Mouse (Mus musculus): Measurements from ENCODE around the gene Abcd3. TPM values are rescaled to one million over a fixed set of nuclear protein-coding genes. Genes with fewer than 3 reads are reported as not detected.

The Abcd3 gene
- polyA plus RNA-seq, 1 experiment from 2014 or later: 65.4 TPM

DNA sequence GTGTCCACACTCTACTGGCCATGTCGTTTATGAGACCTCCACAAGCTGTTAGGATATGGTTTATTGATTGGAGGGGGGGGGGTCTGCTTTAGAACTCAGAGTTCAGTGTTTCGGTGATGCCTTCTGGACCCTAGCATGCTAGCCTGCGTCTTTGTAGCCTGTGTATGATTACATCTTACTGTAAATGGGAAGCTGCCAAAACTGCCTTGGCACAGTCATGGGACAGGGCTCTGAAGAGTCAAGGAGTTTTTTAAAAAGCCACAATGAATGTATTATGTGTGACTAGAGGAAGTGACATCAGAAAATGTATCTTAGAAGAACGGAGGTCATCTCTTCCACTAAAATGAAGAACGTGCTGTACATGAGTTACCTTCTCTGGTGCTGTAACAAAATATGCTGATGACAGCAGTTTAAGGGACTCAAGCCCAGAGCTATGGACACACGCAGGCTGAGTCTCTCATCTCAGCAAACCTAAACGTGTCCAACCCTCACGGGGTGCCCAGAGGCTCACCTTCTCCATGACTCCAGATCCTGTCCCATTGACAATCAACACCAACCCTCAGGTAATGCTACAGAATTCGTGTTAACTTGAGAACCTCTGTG lies 26.4 kb upstream of the Abcd3 start:
- Histone ChIP-seq H3K9ac (no peak overlapping the region), H3K27me3 (no peaks in the 10 kb centered on the region), H3K9me3 (no peaks in the 10 kb centered on the region), H3K4me1 (no peaks in the 10 kb centered on the region), H3K4me2 (no peak overlapping the region), H3K27ac (no peak overlapping the region), H3K4me3 (replicated peaks) (no peak overlapping the region), H3K36me3 (replicated peaks) (no peaks in the 10 kb centered on the region)
- 82% methylated on average over 9 of the region's 9 CpGs for WGBS
- no peak for ATAC-seq (ENCODE audit: low FRiP score)

DNA sequence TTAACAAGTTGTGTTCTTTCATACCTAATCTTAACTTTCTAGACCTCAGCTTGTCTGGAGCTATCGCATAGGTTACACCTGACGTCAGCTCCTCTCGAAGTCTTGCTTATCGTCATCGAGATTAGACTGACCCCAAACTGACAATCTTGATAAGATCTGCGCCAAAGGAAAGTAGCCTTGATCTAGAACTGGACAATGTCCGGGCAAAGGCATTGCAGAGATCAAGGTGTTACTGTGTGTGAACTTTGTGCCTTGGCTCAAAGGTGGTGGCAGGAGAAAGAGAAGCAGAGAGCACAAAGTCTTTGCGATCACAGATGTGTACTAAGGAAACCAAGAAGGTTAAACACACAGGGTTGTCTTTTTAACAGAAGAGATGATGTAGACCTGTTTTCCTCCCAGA lies 25.2 kb upstream of the Abcd3 start:
- no peak for ATAC-seq (ENCODE audit: low FRiP score)
- Histone ChIP-seq H3K4me2 (no peak overlapping the region), H3K4me1 (no peaks in the 10 kb centered on the region), H3K36me3 (replicated peaks) (no peaks in the 10 kb centered on the region), H3K4me3 (replicated peaks) (no peak overlapping the region), H3K27ac (no peak overlapping the region), H3K27me3 (no peaks in the 10 kb centered on the region), H3K9ac (no peak overlapping the region), H3K9me3 (no peaks in the 10 kb centered on the region)
- WGBS: 93% methylated on average over 8 of the region's 8 CpGs

DNA sequence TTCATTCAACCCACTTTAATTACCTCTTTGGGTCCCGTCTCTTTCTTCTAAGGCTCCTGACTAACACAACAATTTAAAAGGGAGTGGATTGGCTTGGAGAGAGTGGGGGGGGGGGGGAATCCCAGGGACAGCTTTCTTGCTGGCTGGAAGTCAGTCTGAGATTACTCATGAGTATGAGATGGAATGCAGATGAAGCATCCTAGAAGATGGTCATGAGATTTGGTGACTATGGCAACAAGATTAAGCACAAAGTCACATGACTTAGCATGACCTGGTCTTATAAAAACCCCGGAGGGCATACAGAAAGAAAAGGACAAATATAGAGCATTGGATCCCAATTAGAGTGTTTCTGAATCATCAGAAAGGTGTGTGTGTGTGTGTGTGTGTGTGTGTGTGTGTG lies 19.6 kb upstream of the Abcd3 start:
- ATAC-seq (ENCODE audit: low FRiP score): no peak
- Histone ChIP-seq H3K9ac (no peak overlapping the region), H3K27ac (no peak overlapping the region), H3K36me3 (replicated peaks) (no peaks in the 10 kb centered on the region), H3K27me3 (no peaks in the 10 kb centered on the region), H3K4me1 (no peaks in the 10 kb centered on the region), H3K4me3 (replicated peaks) (no peak overlapping the region), H3K9me3 (no peaks in the 10 kb centered on the region), H3K4me2 (no peak overlapping the region)
- 88% methylated on average over 2 of the region's 2 CpGs for WGBS

DNA sequence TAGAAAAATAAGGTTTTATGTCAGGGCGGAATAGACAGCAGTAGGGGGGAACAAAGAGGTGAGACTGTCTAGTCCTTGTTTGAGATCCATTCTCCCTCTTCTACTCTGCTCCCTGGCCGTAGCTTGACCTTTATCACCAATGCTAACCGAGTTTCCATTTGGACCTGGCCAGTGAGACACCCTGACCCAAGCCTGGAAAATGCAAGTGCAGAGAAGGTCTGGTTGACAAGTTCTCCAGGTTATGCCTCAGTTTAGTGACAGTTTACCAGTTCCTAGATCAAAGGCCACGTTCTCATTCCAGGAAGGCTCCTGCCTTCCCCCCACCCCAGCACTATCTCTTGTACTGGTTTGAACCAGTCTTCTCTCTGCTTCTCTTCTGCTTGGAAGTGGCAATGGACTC lies 19.1 kb upstream of the Abcd3 start:
- 87% methylated on average over 4 of the region's 4 CpGs for WGBS
- Histone ChIP-seq H3K27me3 (no peaks in the 10 kb centered on the region), H3K4me3 (replicated peaks) (no peak overlapping the region)

DNA sequence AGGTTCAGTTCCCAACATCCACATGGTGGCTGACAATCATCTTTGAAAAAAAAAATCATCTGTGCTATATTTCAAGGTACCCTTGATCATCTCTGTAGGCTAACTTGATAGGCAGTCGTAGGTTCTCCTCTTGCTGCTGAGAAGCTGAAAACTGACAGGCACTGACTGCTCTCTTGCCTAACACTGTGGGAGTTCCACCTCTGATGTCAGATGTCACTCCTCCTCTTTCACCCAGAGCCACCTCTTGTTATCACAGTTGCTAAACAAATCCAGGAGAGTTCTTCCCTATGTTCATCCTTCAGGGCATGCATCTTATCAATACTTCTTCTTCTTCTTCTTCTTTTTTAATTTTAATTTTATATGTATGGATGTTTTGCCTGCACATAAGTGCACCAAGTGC lies 10.0 kb upstream of the Abcd3 start:
- Histone ChIP-seq H3K9ac (no peak overlapping the region), H3K4me1 (no peaks in the 10 kb centered on the region), H3K36me3 (replicated peaks) (no peaks in the 10 kb centered on the region), H3K27me3 (no peaks in the 10 kb centered on the region), H3K9me3 (no peaks in the 10 kb centered on the region), H3K4me2 (no peak overlapping the region), H3K27ac (no peak overlapping the region), H3K4me3 (replicated peaks) (no peak overlapping the region)
- 95% methylated on average over 1 of the region's 1 CpGs for WGBS
- no peak for ATAC-seq (ENCODE audit: low FRiP score)

More for the DNA sequence above, 19.1 kb upstream of the Abcd3 start:
- Histone ChIP-seq H3K4me2 (no peak overlapping the region), H3K4me1 (no peaks in the 10 kb centered on the region), H3K9me3 (no peaks in the 10 kb centered on the region), H3K36me3 (replicated peaks) (no peaks in the 10 kb centered on the region), H3K27ac (no peak overlapping the region), H3K9ac (no peak overlapping the region)
- ATAC-seq (ENCODE audit: low FRiP score): no peak

DNA sequence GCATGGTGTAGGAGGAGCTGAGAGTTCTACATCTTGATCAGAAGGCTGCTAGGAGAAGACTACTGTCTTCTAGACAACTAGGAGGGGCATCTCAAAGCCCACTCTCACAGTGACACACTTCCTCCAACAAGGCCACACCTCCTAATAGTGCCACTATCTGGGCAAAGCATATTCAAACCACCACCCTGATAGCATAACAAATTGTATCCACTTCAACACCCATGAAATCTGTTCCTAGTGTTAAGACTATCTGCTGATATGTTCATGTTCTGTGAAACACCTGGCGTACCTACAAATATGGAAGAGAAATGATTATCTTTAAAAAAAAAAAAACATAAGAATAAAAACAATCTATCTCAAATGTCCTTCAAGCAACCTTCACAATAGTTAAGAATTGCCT lies 9.2 kb upstream of the Abcd3 start:
- ATAC-seq (ENCODE audit: low FRiP score): no peak
- H3K9ac ChIP-seq: no peak overlapping the region
- WGBS: 94% methylated on average over 1 of the region's 1 CpGs
- H3K27me3 ChIP-seq: no peaks in the 10 kb centered on the region
- no peaks in the 10 kb centered on the region for H3K4me1 ChIP-seq
- H3K36me3 ChIP-seq (replicated peaks): no peaks in the 10 kb centered on the region
- H3K27ac ChIP-seq: no peak overlapping the region
- H3K4me3 ChIP-seq (replicated peaks): no peak overlapping the region
- H3K4me2 ChIP-seq: no peak overlapping the region
- H3K9me3 ChIP-seq: no peaks in the 10 kb centered on the region

DNA sequence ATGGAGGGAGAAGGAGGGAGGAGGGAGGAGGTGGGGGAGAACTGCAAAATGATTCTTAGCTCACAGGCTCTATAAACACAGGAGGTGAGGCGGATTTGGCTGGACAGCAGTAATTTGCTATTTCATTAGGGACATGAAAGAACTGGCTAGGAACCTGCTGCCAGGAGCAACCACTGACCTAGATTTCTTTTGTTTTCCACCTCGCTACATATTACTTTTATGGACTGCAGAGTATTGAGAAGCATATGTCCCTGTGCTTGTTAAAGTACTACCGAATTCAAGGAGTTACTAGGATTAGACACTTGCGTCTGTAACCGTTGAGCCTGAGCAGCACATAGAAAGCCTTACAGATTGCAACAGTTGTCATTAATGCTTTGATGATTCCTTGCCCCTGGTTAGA lies 7.5 kb upstream of the Abcd3 start:
- H3K4me2 ChIP-seq: no peak overlapping the region
- no peaks in the 10 kb centered on the region for H3K9me3 ChIP-seq
- no peak overlapping the region for H3K4me3 ChIP-seq (replicated peaks)
- no peaks in the 10 kb centered on the region for H3K36me3 ChIP-seq (replicated peaks)
- no peaks in the 10 kb centered on the region for H3K27me3 ChIP-seq
- H3K4me1 ChIP-seq: no peaks in the 10 kb centered on the region
- no peak overlapping the region for H3K27ac ChIP-seq
- no peak overlapping the region for H3K9ac ChIP-seq
- WGBS: 75% methylated on average over 5 of the region's 5 CpGs
- ATAC-seq (ENCODE audit: low FRiP score): no peak

DNA sequence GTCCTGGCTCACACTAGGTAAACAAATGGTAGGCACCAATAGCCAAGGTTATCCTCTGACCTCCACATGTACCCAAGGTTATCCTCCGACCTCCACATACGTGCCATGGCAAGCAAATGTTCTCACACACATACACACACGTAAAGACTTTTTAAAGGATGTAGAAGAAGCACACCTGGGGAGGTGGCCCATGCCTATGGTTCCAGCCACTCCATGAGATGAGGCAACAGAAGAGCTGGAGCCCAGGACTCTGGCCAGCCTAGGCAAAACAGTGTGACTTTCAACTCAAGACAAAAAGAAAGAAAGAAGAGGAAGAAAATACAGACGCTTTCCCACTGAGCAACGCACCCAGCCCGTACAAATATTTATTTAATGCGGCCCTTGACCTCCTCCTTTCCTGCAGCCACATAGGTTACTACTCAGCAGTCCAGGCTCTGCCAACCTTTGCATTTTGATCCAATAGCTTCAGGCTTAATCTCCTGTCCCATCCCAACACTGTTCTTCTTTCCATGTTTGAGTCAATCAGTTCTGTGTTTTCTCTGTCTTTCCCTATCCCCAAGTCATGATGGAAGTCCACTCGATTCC lies 6.5 kb upstream of the Abcd3 start:
- no peak overlapping the region for H3K4me3 ChIP-seq (replicated peaks)
- no peak overlapping the region for H3K9ac ChIP-seq
- no peaks in the 10 kb centered on the region for H3K9me3 ChIP-seq
- H3K27ac ChIP-seq: no peak overlapping the region
- no peaks in the 10 kb centered on the region for H3K27me3 ChIP-seq
- ATAC-seq (ENCODE audit: low FRiP score): no peak
- 92% methylated on average over 8 of the region's 8 CpGs for WGBS
- H3K36me3 ChIP-seq (replicated peaks): no peaks in the 10 kb centered on the region
- H3K4me2 ChIP-seq: no peak overlapping the region
- H3K4me1 ChIP-seq: no peaks in the 10 kb centered on the region

DNA sequence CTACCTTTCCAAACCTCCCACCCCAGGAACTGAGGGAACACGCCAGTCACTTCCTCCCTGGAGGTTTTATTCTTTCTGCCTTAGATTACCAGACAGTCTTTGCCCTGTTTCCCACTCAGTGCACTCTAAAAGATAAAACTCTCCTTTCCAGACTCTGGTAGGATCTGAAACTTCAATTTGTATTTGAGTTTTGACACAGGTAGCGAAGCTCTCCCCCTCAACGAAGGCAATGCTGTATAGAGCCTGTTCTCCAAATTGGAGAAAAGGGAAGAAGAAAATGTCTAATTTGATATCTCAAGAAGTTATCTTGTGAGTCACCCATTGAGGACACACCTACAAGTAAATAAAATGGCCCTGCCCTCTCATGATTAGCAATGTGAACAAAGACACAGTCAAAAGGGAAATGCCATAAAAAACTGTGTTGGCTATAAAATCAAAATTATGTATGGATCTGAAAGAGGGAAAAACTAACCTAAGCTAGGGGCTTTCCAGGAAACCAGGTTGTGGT lies 4.6 kb upstream of the Abcd3 start:
- Histone ChIP-seq H3K27me3 (no peaks in the 10 kb centered on the region), H3K4me1 (0 out of 2 replicates have a peak, but pooled peaks cover 7% of the 10 kb centered on the region), H3K9ac (no peak overlapping the region), H3K4me3 (replicated peaks) (no peak overlapping the region), H3K9me3 (no peaks in the 10 kb centered on the region), H3K4me2 (no peak overlapping the region), H3K36me3 (replicated peaks) (no peaks in the 10 kb centered on the region), H3K27ac (no peak overlapping the region)
- 83% methylated on average over 3 of the region's 3 CpGs for WGBS
- ATAC-seq (ENCODE audit: low FRiP score): no peak

DNA sequence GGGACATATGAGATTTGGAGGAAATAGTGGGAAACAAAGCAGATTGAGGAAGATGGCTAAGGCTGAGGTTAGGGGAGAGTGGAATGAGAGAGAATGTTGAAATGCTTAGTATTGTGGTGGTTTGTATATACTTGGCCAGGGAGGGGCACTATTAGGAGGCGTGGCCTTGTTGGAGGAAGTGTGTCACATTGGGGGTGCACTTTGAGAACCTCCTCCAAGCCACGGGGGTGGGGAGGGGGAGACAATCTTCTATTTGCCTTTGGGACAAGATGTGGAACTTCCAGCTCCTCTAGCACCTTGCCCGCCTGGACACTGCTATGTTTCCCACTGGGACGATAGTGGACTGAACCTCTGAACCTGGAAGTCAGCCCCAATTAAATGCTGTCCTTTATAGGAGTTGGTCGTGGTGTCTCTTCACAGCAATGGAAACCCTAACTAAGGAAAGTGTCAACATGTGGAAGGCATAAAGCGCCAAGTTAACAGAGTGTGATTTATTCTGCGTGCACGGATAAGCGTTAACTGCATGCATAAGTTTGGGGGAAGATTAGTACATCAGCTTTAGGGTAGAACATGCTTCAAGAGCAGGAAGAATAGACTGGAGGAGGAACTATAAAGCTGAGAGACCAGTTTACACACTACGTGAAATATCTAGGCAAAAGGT lies 3.8 kb upstream of the Abcd3 start:
- Histone ChIP-seq H3K4me1 (peaks cover 12% of the 10 kb centered on the region), H3K9ac (no peak overlapping the region), H3K36me3 (replicated peaks) (no peaks in the 10 kb centered on the region), H3K4me3 (replicated peaks) (no peak overlapping the region), H3K27me3 (no peaks in the 10 kb centered on the region), H3K4me2 (no peak overlapping the region), H3K9me3 (no peaks in the 10 kb centered on the region), H3K27ac (no peak overlapping the region)
- 86% methylated on average over 10 of the region's 10 CpGs for WGBS
- ATAC-seq (ENCODE audit: low FRiP score): no peak

DNA sequence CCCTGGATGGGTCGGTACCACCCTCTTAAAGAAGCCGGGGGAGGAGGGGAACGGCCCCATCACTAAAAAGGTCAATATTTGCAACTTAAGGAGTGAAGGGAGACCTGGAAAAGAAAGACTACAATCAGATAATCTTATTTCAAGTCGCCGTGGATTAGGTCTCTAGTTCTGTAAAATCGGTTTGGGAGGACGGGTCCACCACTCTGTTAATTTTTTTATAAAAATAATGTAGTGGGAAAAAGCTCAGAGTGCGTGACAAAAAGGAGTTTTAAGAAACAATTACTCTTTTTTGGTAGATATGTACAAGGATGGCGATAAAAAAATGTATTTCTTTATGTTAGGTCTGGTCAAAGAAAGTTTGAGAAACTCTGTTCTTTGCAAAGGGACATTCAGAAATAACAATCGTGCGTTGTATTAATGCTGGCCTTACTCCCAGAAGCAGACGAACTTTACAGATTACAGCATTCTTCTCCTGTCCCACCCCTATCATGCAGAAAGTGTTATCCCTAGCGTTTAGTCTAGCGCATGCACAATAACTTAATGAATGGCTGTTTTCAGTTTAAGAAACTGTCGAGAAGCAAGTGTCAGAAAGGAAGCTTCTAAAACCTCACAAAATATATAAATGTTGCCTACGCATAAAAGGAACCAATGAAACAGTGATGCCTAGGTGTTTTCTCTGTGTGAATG lies 590 bp upstream of the Abcd3 start:
- H3K4me3 ChIP-seq (replicated peaks): peak overlapping the region; percentile 85
- no peak for ATAC-seq (ENCODE audit: low FRiP score)
- peak overlapping the region; percentile 66 for H3K4me2 ChIP-seq
- peaks cover 14% of the 10 kb centered on the region for H3K4me1 ChIP-seq
- WGBS: 20% methylated on average over 16 of the region's 16 CpGs
- no peaks in the 10 kb centered on the region for H3K27me3 ChIP-seq
- H3K27ac ChIP-seq: peak overlapping the region; percentile 98
- H3K9me3 ChIP-seq: no peaks in the 10 kb centered on the region
- no peaks in the 10 kb centered on the region for H3K36me3 ChIP-seq (replicated peaks)
- H3K9ac ChIP-seq: peak overlapping the region; percentile 82

DNA sequence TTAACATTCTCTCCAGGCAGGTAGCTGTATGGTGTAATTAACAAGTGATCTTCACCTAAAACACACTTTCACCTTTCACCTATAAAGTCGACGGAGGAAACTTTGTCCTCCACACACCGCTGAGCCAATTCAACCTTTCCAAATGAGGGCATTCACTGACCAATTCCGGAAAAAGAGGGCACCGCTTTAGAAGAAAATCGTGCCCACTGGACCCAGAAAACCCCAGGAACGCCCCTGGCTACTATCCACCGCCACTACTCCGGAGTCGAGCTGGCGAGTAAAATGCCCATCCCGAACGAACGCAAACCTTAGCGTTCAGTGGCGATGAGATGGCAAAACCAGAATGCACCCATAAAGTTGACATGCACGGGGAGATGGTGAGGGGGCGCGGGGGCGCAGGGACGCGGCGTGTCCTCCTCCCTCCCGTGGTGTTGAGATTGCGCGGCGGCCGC lies 663 bp downstream of the Abcd3 start:
- Histone ChIP-seq H3K9ac (peak overlapping the region; percentile 82), H3K36me3 (replicated peaks) (no peaks in the 10 kb centered on the region), H3K4me3 (replicated peaks) (peak overlapping the region; percentile 85), H3K27ac (peak overlapping the region; percentile 98), H3K4me1 (peaks cover 19% of the 10 kb centered on the region), H3K27me3 (no peaks in the 10 kb centered on the region), H3K4me2 (peak overlapping the region; percentile 66), H3K9me3 (no peaks in the 10 kb centered on the region)
- ATAC-seq (ENCODE audit: low FRiP score): no peak; the same call in 1 of the 2 replicates
- under 1% methylated on average over 23 of the region's 28 CpGs for WGBS

Data from forebrain, embryonic 12.5 days (tissue).